Mouse (Mus musculus) adrenal gland, adult 8-10 months (tissue): ENCODE results near the gene Pip4k2a. TPM values are rescaled to one million over a fixed set of nuclear protein-coding genes. Genes with fewer than 3 reads are reported as not detected.
"Not testable (repeated sequence)": the region's sequence is repeated elsewhere in the genome, so short reads cannot be mapped to it uniquely, and the experiment has no call there.

Source experiments
- DNase-seq: peaks from one replicate; pipeline ENCODE4 v3.0.0; 2022
- total RNA-seq, 4 experiments: library from RNA; stranded (reverse); gene quantifications; 2 replicates each; pipeline ENCODE4 v1.2.4; 2022

Pip4k2a gene
- total RNA-seq, 4 experiments from 2014 or later = 35.3 to 46.5 (median 39.4) TPM

DNA sequence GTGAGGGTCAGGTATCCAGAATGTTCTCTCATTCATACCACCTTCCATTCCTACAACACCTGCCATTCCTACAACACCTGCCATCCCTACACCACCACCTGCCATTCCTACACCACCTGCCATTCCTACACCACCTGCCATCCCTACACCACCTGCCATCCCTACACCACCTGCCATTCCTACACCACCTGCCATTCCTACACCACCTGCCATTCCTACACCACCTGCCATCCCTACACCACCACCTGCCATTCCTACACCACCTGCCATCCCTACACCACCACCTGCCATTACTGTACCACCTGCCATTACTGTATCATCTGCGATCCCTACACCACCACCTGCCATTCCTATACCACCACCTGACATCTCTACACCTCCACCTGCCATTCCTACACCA lies 104.6 kb downstream of the Pip4k2a start:
- not testable (repeated sequence) for DNase-seq

DNA sequence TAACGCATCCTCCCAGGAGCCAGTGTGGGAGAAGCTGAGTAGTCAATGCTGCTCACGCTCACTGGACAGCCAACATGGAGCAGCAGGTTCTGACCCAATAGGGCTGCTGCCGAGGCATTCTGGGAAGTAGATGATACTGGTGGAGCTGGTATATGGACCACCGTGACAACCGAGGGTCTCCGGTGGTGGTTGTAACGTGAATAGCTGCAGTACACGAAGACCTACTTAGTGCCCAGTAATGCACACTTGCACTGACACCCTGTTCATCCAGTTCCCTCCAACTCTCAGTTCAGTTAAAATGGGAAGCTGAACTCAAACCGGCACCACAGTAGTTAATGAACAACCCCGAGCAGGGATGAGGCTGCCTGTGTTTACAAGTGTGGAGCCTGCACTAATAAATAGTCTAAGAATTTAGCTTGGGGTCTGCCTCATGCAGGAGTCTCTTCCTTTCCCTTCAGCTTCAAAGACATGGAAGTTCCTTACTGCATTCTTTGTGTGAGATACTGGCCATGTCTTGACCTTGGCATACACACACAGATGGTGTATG lies 105.9 kb downstream of the Pip4k2a start:
- DNase-seq = no peak

DNA sequence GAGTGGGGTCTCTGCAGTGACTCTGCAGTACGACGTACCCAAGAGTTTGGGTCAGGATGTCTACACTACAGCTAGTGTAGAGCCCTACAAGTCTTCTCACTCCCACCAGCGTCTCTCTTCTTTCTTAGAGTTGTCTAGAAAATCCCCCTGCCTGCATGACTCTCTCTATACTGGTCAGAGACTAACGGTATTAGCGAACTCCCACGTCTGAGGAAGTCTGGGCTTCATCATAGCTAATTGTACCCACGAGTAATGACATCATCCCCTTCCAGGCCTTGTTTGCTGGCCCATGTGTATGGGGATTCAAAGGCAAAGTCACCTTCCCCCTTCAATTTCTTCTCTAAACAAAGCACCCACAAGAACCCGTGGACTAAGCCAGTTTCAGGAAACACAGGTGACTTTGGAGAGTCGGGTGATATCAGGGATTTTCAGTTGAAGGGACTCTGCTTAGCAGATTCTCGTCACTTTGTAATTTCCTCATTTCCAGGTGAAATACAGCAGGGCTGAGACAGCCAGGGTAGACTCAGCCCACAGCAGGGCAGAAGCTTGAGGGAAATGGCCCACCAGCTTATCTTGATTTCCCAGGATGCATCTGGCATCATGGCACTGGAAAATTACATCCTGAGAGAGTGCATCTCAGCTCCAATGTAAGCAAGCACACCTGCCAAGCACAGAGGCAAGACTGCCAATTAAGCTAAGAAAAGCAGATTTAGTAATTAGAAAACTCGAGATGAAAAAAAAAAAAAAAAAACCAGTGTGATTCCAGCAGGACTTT lies 107.5 kb downstream of the Pip4k2a start:
- no peak for DNase-seq

DNA sequence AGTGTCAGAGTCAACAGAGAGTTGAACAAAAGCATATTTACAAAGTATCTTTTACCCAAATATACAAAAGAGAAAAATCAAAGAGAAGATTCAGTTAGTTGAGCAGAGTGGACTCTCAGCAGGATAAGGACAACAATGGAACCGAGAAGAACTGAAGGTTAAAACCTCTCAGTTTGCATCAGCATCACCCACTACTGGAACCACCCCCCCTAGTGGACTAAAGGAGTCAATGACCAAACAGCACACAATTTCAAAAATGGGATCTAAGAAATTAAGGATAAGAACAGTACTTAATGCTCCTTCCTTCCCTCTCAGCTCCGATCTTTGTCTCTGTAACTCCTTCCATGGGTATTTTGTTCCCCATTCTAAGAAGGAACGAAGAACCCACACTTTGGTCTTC lies 113.6 kb downstream of the Pip4k2a start:
- DNase-seq = no peak

DNA sequence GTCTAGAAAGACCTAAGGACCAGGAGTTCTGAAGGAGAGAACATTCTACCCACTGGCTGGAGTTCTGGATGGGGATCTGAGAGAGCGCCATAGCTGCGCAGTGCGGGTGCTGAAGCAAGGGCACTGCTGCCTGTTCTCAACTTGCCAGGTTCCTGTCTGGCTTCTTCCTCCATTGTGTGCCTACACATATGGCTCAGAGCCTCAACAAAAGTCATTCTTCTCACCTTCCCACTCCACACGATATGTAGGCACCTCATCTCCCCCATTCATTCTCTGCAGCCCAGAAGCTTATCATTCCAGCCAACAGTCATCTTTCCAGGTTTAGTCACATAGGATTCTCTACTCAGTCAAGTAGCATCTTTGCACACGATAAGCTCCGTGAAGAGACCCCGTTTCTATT lies 123.3 kb downstream of the Pip4k2a start:
- DNase-seq = no peak

DNA sequence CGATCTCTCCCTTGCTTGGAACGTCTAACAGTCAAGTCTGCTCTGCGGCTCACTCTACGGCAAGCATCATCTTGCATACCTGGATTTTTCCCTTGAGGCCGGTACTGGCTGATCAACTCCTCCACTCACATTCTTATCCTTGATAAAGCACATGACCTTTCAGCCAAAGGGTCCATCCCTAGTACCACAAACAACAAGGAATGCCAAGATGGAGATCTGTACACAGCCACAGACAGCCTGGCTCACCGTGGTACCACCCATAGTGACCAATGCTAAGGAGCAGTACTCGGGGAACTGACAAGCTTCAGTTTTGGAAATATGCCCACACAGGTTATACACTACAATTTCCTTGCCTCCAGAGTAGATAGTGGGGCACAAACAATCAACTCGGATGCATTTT lies 123.9 kb downstream of the Pip4k2a start:
- no peak for DNase-seq

DNA sequence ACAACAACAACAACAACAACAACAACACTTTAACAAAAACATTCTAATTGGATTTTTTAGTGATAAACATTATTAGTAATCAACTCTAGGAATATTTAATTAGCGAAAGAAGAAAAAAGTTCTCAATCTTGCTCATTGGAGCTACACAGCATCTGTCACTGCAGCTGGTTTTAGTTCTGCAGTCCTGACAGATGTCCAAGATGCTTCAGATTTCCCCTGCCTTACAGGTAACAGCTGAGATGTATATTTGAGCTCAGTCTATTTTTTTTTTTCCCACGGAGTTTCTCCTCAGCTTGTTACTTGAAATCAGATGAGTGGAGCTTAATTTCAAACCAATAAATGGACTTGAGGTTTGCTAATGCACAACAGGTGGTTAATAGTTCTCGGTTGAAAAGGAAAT lies 124.5 kb downstream of the Pip4k2a start:
- DNase-seq = no peak

DNA sequence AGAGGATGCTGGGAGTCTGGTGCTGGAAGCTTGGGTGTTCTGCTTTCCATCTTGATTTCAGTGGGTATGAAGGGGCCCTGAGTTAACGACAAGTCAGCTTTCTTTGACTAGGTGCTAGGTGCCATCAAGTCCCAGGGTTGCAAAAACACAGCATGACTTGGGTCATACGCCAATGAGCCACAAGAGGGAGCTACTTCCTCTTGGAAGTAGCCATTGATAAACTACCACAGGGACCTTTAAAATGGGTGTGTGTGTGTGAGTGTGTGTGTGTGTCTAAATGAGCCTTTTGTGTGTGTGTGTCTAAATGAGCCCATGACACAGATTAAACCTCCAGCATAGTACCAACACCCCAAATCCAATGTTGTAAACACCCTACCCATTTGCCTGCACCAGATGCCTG lies 125.1 kb downstream of the Pip4k2a start:
- DNase-seq = peak; percentile 43

DNA sequence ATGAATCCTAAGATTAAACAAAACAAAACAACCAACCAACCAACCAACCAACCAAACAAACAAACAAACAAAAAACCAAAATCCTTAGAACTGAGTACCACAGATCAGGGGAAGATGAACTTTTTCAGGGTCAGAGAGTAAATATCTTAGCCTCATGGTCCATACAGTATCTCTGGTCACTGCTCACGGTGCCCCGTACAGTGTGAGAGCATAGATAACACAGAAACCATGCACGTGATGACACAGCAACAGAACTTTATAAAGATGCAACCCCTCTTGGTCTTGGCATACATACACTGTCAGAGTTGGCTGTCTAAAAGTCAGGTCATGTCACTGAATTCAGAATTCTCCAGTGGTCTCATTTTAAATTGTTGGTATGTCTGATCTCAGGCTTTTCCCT lies 126.8 kb downstream of the Pip4k2a start:
- no peak for DNase-seq

DNA sequence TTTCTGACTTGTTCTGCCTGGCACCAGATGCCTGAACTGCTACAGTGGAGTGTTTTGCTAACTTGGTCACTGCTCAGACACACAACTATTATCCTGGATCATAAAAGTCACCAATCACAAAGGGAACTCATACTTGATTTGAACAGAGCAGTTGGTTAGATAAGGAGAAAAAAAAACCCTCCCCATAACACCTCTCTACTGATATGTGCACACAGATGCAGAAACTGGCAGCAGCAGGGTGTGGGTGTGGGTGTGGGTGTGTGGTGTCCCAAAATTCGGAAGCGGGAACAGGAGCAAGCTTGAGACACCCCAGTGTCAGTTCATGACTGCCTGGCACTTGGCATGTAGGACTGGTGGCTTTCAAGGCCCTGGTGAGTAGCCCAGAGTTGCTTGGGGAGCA lies 130.9 kb downstream of the Pip4k2a start:
- DNase-seq = no peak

DNA sequence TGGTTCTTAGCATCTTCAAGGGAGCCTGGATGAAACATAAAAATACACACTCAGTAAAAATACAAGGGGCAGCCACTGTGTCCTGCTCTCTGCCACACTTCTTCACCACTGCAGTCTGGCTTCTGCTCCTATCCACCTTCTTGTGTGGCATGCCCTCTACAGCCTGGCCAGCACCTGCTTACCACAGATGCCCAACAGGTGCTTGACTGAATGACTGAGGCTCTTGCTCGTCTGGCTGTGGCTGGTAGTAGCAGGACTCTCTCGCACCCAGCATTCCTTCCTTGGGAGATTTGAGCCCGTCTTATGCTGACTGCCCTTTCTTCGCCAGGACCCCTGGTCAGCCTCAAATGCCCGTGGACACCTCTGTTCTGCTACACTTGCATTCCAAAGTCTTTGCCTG lies 133.2 kb downstream of the Pip4k2a start:
- DNase-seq = no peak

DNA sequence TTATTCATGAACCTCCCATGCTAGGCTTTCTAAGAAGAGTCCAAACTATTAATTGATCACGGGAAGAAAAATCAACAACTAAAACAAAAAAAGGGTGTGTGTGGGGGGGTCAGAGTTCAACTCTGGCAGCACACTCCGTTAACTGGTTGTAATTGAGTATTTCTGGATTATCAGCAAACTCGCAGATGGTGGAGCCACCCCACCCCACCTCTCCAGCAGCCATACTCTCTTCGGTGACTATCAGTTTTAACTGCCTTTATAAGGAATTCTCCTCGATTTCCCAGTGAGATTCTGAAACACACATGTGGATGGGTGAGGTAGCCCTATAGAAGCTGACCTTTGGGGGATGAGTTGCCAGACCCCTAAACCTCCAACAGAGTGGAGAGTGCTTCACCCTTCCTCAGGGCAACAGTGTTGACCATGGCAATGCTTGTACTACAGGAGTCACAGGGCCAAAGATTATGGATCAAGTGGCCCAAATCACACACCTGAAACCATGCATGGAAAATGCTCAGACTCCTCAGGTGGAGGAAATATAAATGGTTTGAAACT lies 136.2 kb downstream of the Pip4k2a start:
- DNase-seq = no peak

DNA sequence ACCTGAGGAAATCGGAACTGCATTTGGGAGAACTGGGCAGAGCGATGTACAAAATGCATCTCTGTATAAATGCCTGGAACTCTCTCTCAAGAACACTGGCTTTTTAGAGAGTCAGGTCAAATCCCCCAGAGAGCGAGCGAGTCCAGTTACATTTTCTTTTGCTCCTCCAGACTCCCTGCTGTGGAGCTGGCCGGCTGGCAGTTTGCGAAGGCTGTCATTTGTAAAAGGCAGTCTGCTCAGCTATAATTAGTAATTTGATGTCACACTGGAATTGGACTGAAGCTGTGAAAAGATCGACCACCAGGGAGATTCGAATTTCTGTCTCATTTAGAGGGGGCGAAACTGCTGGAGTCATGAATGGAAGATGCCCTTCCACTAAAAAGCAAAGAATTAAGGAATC lies 137.2 kb downstream of the Pip4k2a start:
- DNase-seq = no peak

DNA sequence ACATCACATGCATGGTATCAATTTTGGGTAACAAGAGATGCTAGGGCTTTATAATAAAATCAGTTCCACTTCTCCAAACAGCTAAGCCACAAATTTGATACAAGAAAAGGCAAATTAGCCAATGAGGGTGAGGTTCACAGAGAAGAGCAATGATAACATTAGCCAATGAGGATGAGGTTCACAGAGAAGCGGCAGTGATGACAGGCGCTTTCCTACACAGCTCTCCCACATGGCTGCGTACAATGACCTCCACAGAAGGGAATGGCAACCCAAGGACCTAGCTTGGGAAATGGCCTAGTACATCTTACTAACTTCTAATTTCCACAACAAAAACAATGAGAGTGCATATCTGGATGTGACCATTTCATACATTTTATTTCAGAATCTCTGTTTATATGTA lies 140.0 kb downstream of the Pip4k2a start:
- no peak for DNase-seq

DNA sequence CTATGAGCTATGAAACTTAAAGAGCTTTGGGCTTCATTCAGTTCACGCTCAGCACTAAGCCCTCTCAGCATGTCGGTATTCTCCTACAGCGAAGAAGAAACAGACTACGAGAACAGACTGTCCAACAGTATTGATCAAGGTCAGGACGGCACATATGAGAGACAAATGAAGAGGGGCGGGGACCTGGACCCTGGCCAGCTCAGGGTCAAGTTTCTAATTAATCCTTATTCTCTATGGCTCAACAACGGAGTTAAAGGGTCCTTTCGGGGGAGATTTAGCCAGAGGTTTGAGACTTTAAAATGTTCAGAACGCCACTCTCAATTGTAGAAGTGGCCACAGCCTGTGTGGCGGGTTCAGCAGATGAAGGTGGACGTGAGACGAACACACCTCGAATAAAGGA lies 141.5 kb downstream of the Pip4k2a start:
- DNase-seq = no peak

DNA sequence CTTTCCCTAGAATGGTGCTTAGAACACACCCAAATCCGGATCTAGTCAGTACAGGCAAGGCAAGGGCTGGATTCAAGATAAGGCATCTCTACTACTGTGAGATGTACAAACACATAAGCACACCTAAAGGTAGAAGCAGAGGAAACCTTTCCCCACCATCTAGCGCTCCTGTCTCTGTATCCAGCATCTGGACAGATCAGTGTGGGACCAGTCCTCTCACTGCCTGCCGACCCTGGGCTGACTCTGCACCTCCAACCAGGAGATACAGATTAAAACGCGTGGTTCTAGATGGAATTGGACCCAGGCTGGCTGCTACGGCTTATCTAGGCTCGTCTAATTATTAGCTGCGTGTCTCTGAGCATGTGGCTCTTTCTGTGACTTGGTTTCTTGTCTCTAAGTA lies 142.7 kb downstream of the Pip4k2a start:
- DNase-seq = no peak

DNA sequence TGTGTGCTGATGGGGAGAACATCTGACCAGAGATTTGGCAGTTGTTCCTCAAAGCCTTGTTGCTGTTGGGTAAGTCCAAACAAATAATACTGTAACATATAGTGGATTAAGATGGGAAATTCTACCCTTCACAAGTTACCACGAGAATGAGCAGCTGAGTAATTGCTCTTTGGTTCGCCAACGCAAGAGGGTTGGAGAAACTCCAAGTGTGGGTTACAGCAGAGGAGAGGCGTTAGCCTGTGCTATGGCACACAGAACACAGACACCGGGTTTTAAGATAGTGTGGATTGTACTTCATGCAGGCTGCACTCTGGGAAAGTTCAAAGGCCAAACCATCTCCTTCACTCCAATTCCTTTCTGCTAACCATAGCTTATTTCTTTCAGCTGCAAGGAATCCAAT lies 144.6 kb downstream of the Pip4k2a start:
- DNase-seq = no peak

DNA sequence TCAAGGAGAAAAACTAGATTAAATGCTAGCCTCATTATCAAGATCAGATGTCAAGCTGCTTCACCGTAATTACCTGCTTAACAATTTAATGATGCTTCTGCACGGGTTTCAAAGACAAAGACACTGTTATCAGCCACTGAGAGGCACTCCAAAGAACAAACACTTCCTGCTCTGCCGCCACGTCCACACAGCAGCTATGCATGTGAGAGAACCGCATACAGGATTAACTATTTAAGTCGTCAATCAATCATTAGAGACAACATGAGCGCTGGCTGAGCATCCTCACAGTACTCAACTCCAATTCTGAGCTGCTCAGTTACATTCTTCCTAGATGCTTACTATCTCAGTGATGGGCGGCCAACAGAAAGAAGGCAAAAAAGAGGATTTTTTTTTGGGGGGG lies 147.3 kb downstream of the Pip4k2a start:
- DNase-seq = no peak

DNA sequence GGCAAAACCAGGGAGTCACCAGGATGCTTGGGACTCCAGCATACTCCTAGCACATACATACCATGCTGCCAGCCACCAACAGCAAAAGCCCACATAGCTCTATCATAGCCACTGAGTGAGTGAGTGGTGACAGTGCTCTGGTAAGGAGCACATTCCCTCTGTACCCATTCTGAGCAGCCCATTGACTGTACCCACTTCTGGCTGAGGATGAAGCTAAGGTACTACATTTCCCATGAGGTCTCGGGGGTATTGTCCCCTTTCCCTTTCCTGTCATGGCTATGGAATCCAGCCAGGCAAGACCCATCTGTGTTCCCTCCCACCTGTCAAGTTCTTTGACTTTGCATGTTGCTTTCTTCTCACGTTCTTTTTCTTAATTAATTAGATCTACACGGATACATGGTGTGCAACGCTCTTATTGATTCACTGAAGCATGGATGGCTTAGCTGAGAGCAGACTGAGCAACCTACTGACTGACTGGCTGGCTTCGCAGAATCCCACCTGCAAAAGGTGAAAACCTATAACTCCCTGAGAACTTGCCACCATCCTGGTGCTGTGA lies 149.8 kb downstream of the Pip4k2a start:
- no peak for DNase-seq

DNA sequence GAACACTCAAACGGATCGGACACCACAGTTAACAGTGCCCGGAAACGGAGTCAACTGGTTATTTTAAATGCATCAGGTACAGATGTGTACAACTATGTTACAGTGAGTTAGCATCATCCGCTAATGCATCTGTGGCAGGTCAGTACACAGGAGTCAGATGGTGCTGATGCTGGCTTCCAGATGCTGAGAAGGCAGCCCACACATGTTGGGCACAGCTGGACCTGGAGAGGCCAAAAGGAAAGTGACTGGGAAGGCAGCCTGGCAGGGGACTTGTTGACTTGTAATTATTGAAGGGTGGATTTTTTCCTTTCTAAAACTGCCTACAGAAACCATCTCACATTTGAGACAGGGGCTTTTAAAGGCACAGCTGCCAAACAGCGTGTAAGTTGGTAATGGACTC lies 155.4 kb downstream of the Pip4k2a start:
- no peak for DNase-seq

DNA sequence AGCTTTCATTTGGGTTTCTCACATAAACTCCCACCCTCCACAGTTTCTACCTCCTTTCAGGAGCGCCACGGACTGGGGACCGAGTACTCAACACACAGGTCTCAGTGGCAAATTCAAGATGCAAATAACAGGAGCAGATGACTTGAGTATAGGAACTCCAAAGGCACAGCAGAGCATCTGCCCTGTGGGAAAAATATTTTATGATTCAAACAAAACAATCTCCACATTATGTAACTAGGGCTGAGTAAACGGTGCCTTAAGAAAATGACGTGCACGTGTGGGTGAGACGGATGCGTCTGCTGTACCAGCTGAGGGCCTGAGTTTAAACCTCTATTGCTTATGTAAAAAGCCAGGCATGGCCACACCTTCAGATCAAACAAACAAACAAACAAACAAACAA lies 156.9 kb downstream of the Pip4k2a start:
- no peak for DNase-seq

DNA sequence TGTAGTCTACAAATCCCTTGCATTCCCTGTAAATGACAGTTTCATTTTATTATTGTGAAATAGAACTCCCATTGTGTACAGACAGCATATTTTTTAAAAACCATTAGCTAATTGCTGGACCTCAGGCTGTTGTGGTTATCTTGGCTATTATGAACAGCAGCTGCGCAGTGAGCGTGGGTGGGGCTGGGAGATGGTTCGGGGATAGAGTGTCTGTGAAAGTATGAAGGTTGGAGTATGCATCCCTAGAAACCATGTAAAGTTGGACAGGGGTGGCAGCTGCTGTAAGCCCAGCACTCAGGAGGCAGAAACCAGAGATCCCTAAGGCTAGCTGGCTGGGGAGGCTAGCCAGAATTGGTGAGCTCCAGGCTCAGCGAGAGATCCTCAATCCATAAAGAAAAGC lies 158.4 kb downstream of the Pip4k2a start:
- no peak for DNase-seq

DNA sequence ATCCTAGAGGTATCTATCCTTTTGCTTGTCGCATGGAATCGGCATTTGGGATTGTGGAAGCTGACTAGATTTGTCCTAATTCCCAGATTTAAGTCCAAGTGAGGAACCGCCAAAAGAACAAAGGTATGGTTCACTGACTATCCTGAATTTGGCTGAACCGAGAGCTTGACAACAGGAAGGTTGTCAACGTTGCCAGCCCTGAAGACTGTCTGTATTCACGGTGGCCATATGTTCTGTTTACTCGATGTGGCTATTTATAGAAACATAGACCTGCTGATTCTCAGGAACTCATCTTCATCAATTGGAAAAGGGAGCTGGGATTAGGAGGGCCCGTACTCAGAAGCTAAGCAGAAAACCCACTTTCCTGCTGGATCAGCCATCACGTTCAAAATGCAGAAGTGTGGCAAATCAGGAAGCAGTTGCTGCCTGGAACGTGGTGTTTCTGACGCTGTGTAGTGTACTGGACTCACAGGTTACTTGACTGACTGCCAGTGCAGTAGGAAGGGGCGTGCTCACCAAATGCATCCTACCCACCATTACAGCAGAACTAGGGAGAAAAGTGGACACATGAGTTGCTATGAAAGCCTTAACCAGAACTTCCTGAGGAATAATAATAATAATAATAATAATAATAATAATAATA lies 162.5 kb downstream of the Pip4k2a start:
- DNase-seq = no peak
